ENCODE assay signal across 30 mouse cellular contexts in genomic region chr2:180363434-180363720, GRCm38 (mm10). TPM values are rescaled to one million over a fixed set of nuclear protein-coding genes. Genes with fewer than 3 reads are reported as not detected.
DNase-seq lines count a peak whose midpoint lies in the region; ATAC-seq and TF ChIP-seq lines count a peak whose summit lies in the region.
"Had no signal": no experiment of that assay in that cellular context is flagged by ENCODE, and none has a peak within 500 bp of the region (broad histone marks: within the 10 kb centered on the region; RNA-seq: fewer than 3 reads in every experiment).

No protein-coding gene starts in this region.

- ATAC-seq in heart, embryonic 12.5 days (ENCODE audit: insufficient number of reproducible peaks, low FRiP score), result no peak
- ATAC-seq in heart, embryonic 15.5 days (replicated peaks; ENCODE audit: insufficient number of reproducible peaks, insufficient read depth, low FRiP score, low read depth), result no peak
- no peak for ATAC-seq in stomach, postnatal 0 days (ENCODE audit: low FRiP score, low TSS enrichment)
- ATAC-seq: CD4-positive, CD25-positive, alpha-beta regulatory T cell, adult 4 months; forebrain, embryonic 13.5 days; forebrain, embryonic 16.5 days; hindbrain, postnatal 0 days; inflammation-experienced regulatory T-cells, adult 6 months; intestine, embryonic 16.5 days had no signal

- TF ChIP-seq CTCF in stomach, postnatal 0 days (IDR thresholded peaks at IDR 0.05; ENCODE audit: low read depth), result no peak

- 0 out of 2 replicates have a peak overlapping the region, but pooled peaks have one; percentile 34 for H3K9ac ChIP-seq in heart, embryonic 12.5 days
- no peak overlapping the region for H3K9ac ChIP-seq in heart, embryonic 15.5 days
- H3K9ac ChIP-seq in stomach, postnatal 0 days (ENCODE audit: low read length), result no peak overlapping the region
- H3K9ac ChIP-seq: embryonic facial prominence, embryonic 13.5 days; forebrain, embryonic 13.5 days; hindbrain, embryonic 14.5 days had no signal

- no peaks in the 10 kb centered on the region for H3K36me3 ChIP-seq in heart, embryonic 12.5 days
- no peaks in the 10 kb centered on the region for H3K36me3 ChIP-seq in heart, embryonic 15.5 days
- no peaks in the 10 kb centered on the region for H3K36me3 ChIP-seq in stomach, postnatal 0 days (ENCODE audit: control insufficient read depth, insufficient read depth, low read length)
- H3K36me3 ChIP-seq: embryonic facial prominence, embryonic 13.5 days; forebrain, embryonic 10.5 days had no signal

- H3K27me3 ChIP-seq in heart, embryonic 12.5 days (replicated peaks), result no peaks in the 10 kb centered on the region
- H3K27me3 ChIP-seq in heart, embryonic 15.5 days, result 0 out of 2 replicates have a peak, but pooled peaks cover 2% of the 10 kb centered on the region
- H3K27me3 ChIP-seq in stomach, postnatal 0 days (ENCODE audit: control insufficient read depth, insufficient read depth, low read length), result no peaks in the 10 kb centered on the region

- H3K9me3 ChIP-seq in heart, embryonic 12.5 days (replicated peaks), result no peaks in the 10 kb centered on the region
- no peaks in the 10 kb centered on the region for H3K9me3 ChIP-seq in heart, embryonic 15.5 days (replicated peaks)
- H3K9me3 ChIP-seq in stomach, postnatal 0 days (ENCODE audit: control insufficient read depth, low read length), result no peaks in the 10 kb centered on the region
- H3K9me3 ChIP-seq: embryonic facial prominence, embryonic 13.5 days; forebrain, embryonic 10.5 days; forebrain, embryonic 13.5 days had no signal

- no peak overlapping the region for H3K4me3 ChIP-seq in heart, embryonic 12.5 days
- H3K4me3 ChIP-seq in heart, embryonic 15.5 days, result no peak overlapping the region
- no peak overlapping the region for H3K4me3 ChIP-seq in stomach, postnatal 0 days (ENCODE audit: low read depth, low read length)
- H3K4me3 ChIP-seq: embryonic facial prominence, embryonic 13.5 days; forebrain, embryonic 10.5 days; forebrain, embryonic 13.5 days had no signal

- TF ChIP-seq EP300 in stomach, postnatal 0 days (optimal IDR thresholded peaks at IDR 0.05), result no peak

- peaks cover 45% of the 10 kb centered on the region for H3K4me1 ChIP-seq in heart, embryonic 12.5 days (replicated peaks)
- H3K4me1 ChIP-seq in heart, embryonic 15.5 days (replicated peaks), result peaks cover 28% of the 10 kb centered on the region
- no peaks in the 10 kb centered on the region for H3K4me1 ChIP-seq in stomach, postnatal 0 days (replicated peaks; ENCODE audit: control insufficient read depth, insufficient read depth)
- H3K4me1 ChIP-seq: embryonic facial prominence, embryonic 13.5 days; forebrain, embryonic 10.5 days; forebrain, embryonic 13.5 days had no signal

- intact Hi-C loops in heart, postnatal 36 days (cut with DNase I), result no loop called here

- WGBS in heart, embryonic 12.5 days, result 51% methylated on average over 3 of the region's 3 CpGs
- WGBS in heart, embryonic 15.5 days, result 54% methylated on average over 3 of the region's 3 CpGs
- 82% methylated on average over 3 of the region's 3 CpGs for WGBS in stomach, postnatal 0 days

- H3K4me2 ChIP-seq in heart, embryonic 12.5 days, result peak overlapping the region; percentile 5; the same call in 1 of the 2 replicates
- no peak overlapping the region for H3K4me2 ChIP-seq in heart, embryonic 15.5 days
- no peak overlapping the region for H3K4me2 ChIP-seq in stomach, postnatal 0 days (replicated peaks; ENCODE audit: low read depth)
- H3K4me2 ChIP-seq: embryonic facial prominence, embryonic 13.5 days; forebrain, embryonic 13.5 days; hindbrain, embryonic 14.5 days had no signal

- H3K27ac ChIP-seq in heart, embryonic 12.5 days (ENCODE audit: poor library complexity, severe bottlenecking), result peak overlapping the region; percentile 82
- H3K27ac ChIP-seq in heart, embryonic 15.5 days, result peak overlapping the region; percentile 77
- H3K27ac ChIP-seq in stomach, postnatal 0 days (replicated peaks), result no peak overlapping the region
- H3K27ac ChIP-seq: embryonic facial prominence, embryonic 13.5 days; forebrain, embryonic 10.5 days; forebrain, embryonic 13.5 days; hindbrain, embryonic 14.5 days; hindbrain, postnatal 0 days had no signal

- DNase-seq in heart, adult 11 months, result peak; percentile 91
- DNase-seq in heart, postnatal 4 days, result no peak
- DNase-seq in heart, postnatal 36 days, result no peak
- DNase-seq in heart, adult 9 months (ENCODE audit: low spot score in 2 of 2), result no peak
- no peak for DNase-seq in stomach, postnatal 0 days (ENCODE audit: low spot score)
- DNase-seq: adrenal gland, adult 2 months; adrenal gland, postnatal 14 days; cerebellum, adult 11 months; cerebellum, adult 2 months; cerebellum, adult 9-11 months; cerebellum, postnatal 25 days; kidney, adult 18-20 months; kidney, adult 9 months had no signal

RNA-seq across cellular contexts. Expression of gene Gata5, which starts 28.9 kb away (rescaled TPM):
- 1 to 10 TPM; 1.6 to 2.5 TPM for total RNA-seq in heart, postnatal 4 days (2021)
- 24.7 and 28.4 TPM in 2 replicates for polyA plus RNA-seq in heart, embryonic 12.5 days (2016; fragmentation: Nextera tagmentation; extraction: Ambion mirVana)
- total RNA-seq in heart, postnatal 36 days (2021), result 1 to 10 TPM in 1 of 2 experiments, under 1 TPM in 1; 0.65 to 1.1 TPM
- 5.3 and 7.9 TPM in 2 replicates for polyA plus RNA-seq in heart, embryonic 15.5 days (2015; fragmentation: Nextera tagmentation; extraction: Ambion mirVana)
- polyA plus RNA-seq in stomach, postnatal 0 days (2015; fragmentation: Nextera tagmentation; extraction: Ambion mirVana), result 5.9 and 6.6 TPM in 2 replicates
- total RNA-seq: common myeloid progenitor, adult 5-6 weeks; gastrocnemius, adult 18-20 months; gastrocnemius, postnatal 25 days; hindbrain, postnatal 0 days; MEL had no signal
- polyA plus RNA-seq: C2C12; CD4-positive, CD25-positive, alpha-beta regulatory T cell, adult 4 months; cerebellum, adult 2 months; embryonic facial prominence, embryonic 13.5 days; forebrain, embryonic 10.5 days; forebrain, embryonic 13.5 days; forebrain, embryonic 16.5 days; hindbrain, embryonic 11.5 days; hindbrain, postnatal 0 days; inflammation-experienced regulatory T-cells, adult 6 months had no signal
